Mouse (Mus musculus) liver, postnatal 0 days (tissue): Measurements from ENCODE around the gene Gm7271. TPM values are rescaled to one million over a fixed set of nuclear protein-coding genes. Genes with fewer than 3 reads are reported as not detected.
A peak's percentile ranks its signal among the peaks of the same experiment; 100 is the strongest.

ENCODE experiments used
- ATAC-seq: fragments of 200-750 bp; cut with Nextera tagmentation; 2 replicates; pipeline ENCODE4 v1.8.0; 2017; ENCODE audit warnings: mild to moderate bottlenecking, moderate library complexity
- DNase-seq: peaks from one replicate; pipeline ENCODE4 v3.0.0-alpha.2; 2016
- H3K27ac ChIP-seq: fragments of 300-500 bp; sonication (generic); 2 replicates; pipeline ENCODE4 v1.5.1; 2014; ENCODE audit warnings: antibody characterized with exemption, moderate library complexity, mild to moderate bottlenecking, low read depth
- H3K27me3 ChIP-seq: fragments of 300-500 bp; sonication (generic); 2 replicates; pipeline ENCODE4 v1.6.1; 2014; ENCODE audit warnings: low read length, control low read depth, mixed read lengths; ENCODE audit not compliant: insufficient read depth
- H3K36me3 ChIP-seq: fragments of 300-500 bp; sonication (generic); replicated peaks from 2 replicates; pipeline ENCODE4 v1.6.1; 2014; ENCODE audit warnings: mild to moderate bottlenecking, control low read depth, low read length, moderate library complexity, mixed read lengths; ENCODE audit not compliant: insufficient read depth
- H3K4me1 ChIP-seq: fragments of 300-500 bp; sonication (generic); 2 replicates; pipeline ENCODE4 v1.6.1; 2014; ENCODE audit warnings: antibody characterized with exemption, mild to moderate bottlenecking, control low read depth; ENCODE audit not compliant: insufficient read depth
- H3K4me2 ChIP-seq: fragments of 300-500 bp; sonication (generic); 2 replicates; pipeline ENCODE4 v1.6.1; 2014; ENCODE audit warnings: low read depth, mild to moderate bottlenecking, low read length, moderate library complexity, mixed read lengths
- H3K4me3 ChIP-seq: fragments of 300-500 bp; sonication (generic); 2 replicates; pipeline ENCODE4 v1.5.1; 2014; ENCODE audit warnings: low read depth, low read length
- H3K9ac ChIP-seq: fragments of 300-500 bp; sonication (generic); replicated peaks from 2 replicates; pipeline ENCODE4 v1.6.1; 2014; ENCODE audit warnings: mild to moderate bottlenecking, moderate library complexity
- H3K9me3 ChIP-seq: fragments of 300-500 bp; sonication (generic); 2 replicates; pipeline ENCODE4 v1.6.1; 2016; ENCODE audit warnings: mild to moderate bottlenecking, control low read depth, low read length, mixed read lengths
- CTCF ChIP-seq: sonication (generic); IDR thresholded peaks from 2 replicates; pipeline ENCODE4 v1.5.1; 2016; ENCODE audit warnings: antibody characterized with exemption, low read depth
- EP300 ChIP-seq: IDR thresholded peaks from 2 replicates; pipeline ENCODE4 v1.6.1; 2016; ENCODE audit warnings: antibody characterized with exemption, low read depth, mild to moderate bottlenecking
- WGBS: fragments of 180-500 bp; shearing (Covaris S2); extraction: QIAGEN DNeasy Blood & Tissue Kit; methylation state at CpG from one replicate; pipeline ENCODE4 v1.1.7; 2014; ENCODE audit not compliant: insufficient replicate concordance; 5-methylcytosine and 5-hydroxymethylcytosine counted together
- polyA plus RNA-seq: library from polyadenylated mRNA; unstranded; fragments of >200 nt; fragmentation: Nextera tagmentation; extraction: Ambion mirVana; gene quantifications from 2 replicates; pipeline ENCODE4 v1.2.1, GENCODE M21; 2015

The Gm7271 gene
- polyA plus RNA-seq, 1 experiment from 2014 or later: not detected

DNA sequence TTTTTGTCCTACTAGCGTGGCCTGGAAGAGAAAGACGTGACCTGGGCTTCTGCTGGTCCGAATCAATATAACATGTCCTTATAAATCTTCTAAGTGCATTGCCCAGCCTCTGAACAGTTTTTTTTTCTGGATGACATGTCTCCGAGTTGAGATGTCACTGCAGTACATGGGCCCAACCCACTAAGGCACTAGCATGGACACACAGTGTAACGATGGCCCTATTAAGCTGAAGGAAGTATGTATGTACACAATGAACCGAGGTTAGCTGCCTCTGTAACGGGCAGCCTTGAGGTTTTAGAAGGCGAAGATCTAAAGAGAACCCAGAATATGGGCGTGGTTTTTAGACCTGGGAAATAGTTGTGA lies 45.8 kb downstream of the Gm7271 start:
- peak; percentile 4; the same call in 1 of the 2 replicates for ATAC-seq
- peak overlapping the region; percentile 92 for H3K9ac ChIP-seq
- H3K27me3 ChIP-seq: no peaks in the 10 kb centered on the region
- H3K4me2 ChIP-seq: peak overlapping the region; percentile 86
- peaks cover 5% of the 10 kb centered on the region for H3K36me3 ChIP-seq
- H3K9me3 ChIP-seq: no peaks in the 10 kb centered on the region
- H3K27ac ChIP-seq: peak overlapping the region; percentile 89
- no peak for DNase-seq
- 5% methylated on average over 9 of the region's 9 CpGs for WGBS
- TF ChIP-seq CTCF (no peak), EP300 (no peak)
- peaks cover 12% of the 10 kb centered on the region for H3K4me1 ChIP-seq
- H3K4me3 ChIP-seq: peak overlapping the region; percentile 89

DNA sequence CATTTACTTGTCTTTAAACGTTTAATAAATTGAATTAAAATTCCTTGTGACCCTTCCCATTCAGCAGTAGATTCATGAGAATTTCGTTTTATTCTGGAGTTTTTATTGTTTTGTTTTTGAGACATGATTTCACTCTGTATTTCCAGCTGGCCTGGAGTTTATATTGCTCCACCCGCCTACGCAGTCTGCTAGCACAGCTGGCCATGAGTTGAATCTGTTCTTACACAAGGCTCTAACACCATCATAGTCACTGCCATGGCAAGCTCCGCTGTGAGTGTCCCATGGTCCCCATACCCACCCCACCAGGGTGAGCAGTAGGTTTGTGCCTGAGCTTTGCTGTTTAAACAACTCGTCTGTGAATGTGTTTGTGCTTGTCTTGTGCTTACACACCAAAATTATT lies 49.3 kb downstream of the Gm7271 start:
- H3K9me3 ChIP-seq: no peaks in the 10 kb centered on the region
- peaks cover 23% of the 10 kb centered on the region for H3K36me3 ChIP-seq
- peaks cover 12% of the 10 kb centered on the region for H3K4me1 ChIP-seq
- no peak overlapping the region for H3K4me2 ChIP-seq
- H3K4me3 ChIP-seq: no peak overlapping the region
- no peak for TF ChIP-seq EP300
- no peak for TF ChIP-seq CTCF
- no peaks in the 10 kb centered on the region for H3K27me3 ChIP-seq
- no peak overlapping the region for H3K27ac ChIP-seq
- ATAC-seq: no peak
- DNase-seq: no peak
- no peak overlapping the region for H3K9ac ChIP-seq
- 77% methylated on average over 6 of the region's 6 CpGs for WGBS

GRCm38 (mm10) chr5:76536231-76536630 lies 52.4 kb downstream of the Gm7271 start:
- no peak overlapping the region for H3K9ac ChIP-seq
- no peak overlapping the region for H3K4me2 ChIP-seq
- 57% methylated on average over 1 of the region's 1 CpGs for WGBS
- DNase-seq: no peak
- H3K27ac ChIP-seq: peak overlapping the region; percentile 35; the same call in 1 of the 2 replicates
- ATAC-seq: no peak
- no peaks in the 10 kb centered on the region for H3K9me3 ChIP-seq
- H3K4me3 ChIP-seq: no peak overlapping the region
- H3K27me3 ChIP-seq: no peaks in the 10 kb centered on the region
- TF ChIP-seq EP300 (no peak), CTCF (no peak)
- H3K36me3 ChIP-seq: peaks cover 35% of the 10 kb centered on the region
- no peaks in the 10 kb centered on the region for H3K4me1 ChIP-seq

DNA sequence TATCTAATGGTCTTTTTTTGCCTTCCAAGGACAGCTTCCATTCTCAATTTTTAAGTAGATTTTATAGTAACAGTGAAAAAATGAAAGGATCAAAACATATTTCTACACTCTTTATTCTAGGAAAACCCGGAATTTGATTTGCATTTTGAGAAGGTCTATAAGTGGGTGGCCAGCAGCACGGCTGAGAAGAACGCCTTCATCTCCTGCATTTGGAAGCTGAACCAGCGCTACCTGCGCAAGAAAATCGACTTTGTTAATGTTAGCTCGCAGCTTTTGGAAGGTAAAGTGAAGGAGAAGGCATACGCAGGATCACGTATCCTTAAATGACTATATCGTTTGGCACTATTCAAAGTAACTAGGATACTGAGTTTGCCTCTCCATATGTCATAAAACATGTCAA lies 53.7 kb downstream of the Gm7271 start:
- Histone ChIP-seq H3K36me3 (peaks cover 42% of the 10 kb centered on the region), H3K9ac (no peak overlapping the region), H3K4me3 (no peak overlapping the region), H3K9me3 (no peaks in the 10 kb centered on the region), H3K27me3 (no peaks in the 10 kb centered on the region), H3K4me1 (no peaks in the 10 kb centered on the region), H3K4me2 (no peak overlapping the region), H3K27ac (no peak overlapping the region)
- WGBS: 95% methylated on average over 10 of the region's 10 CpGs
- DNase-seq (no peak), ATAC-seq (no peak)
- no peak for TF ChIP-seq CTCF
- TF ChIP-seq EP300: no peak

DNA sequence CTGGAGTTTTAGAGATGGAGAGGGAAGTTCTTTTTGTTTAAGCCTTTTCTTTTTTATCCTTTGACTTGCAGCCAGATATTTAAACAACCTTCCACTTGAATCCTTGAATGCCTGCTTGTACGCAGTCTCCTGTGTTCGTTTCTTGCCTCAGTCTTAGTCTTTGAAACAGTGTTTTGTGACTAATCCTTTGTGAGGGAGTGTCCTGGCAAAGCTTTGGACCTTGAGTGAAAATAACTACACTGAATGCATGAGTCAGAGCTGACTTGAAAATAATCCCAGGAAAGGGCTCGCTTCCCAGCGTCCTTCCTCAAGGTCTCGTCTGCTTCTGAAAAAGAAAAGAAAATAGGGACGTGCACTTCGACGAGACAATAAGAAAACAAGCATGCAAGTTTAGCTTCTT lies 56.3 kb downstream of the Gm7271 start:
- H3K4me1 ChIP-seq: no peaks in the 10 kb centered on the region
- no peak overlapping the region for H3K4me3 ChIP-seq
- 84% methylated on average over 8 of the region's 8 CpGs for WGBS
- no peaks in the 10 kb centered on the region for H3K9me3 ChIP-seq
- no peak overlapping the region for H3K9ac ChIP-seq
- H3K27me3 ChIP-seq: no peaks in the 10 kb centered on the region
- H3K36me3 ChIP-seq: peaks cover 52% of the 10 kb centered on the region
- TF ChIP-seq EP300 (no peak), CTCF (no peak)
- ATAC-seq (no peak), DNase-seq (no peak)
- no peak overlapping the region for H3K27ac ChIP-seq
- H3K4me2 ChIP-seq: no peak overlapping the region

GRCm38 (mm10) chr5:76540842-76541241 lies 57.0 kb downstream of the Gm7271 start:
- TF ChIP-seq EP300 (no peak), CTCF (peak; percentile 59)
- DNase-seq: no peak
- Histone ChIP-seq H3K9me3 (no peaks in the 10 kb centered on the region), H3K4me2 (no peak overlapping the region), H3K9ac (no peak overlapping the region), H3K36me3 (peaks cover 54% of the 10 kb centered on the region), H3K27me3 (no peaks in the 10 kb centered on the region), H3K4me1 (no peaks in the 10 kb centered on the region), H3K27ac (no peak overlapping the region), H3K4me3 (no peak overlapping the region)
- ATAC-seq: no peak

GRCm38 (mm10) chr5:76543200-76543599 lies 59.4 kb downstream of the Gm7271 start:
- TF ChIP-seq EP300 (no peak), CTCF (no peak)
- H3K4me2 ChIP-seq: no peak overlapping the region
- no peak overlapping the region for H3K4me3 ChIP-seq
- no peak overlapping the region for H3K27ac ChIP-seq
- H3K9ac ChIP-seq: no peak overlapping the region
- H3K9me3 ChIP-seq: no peaks in the 10 kb centered on the region
- H3K27me3 ChIP-seq: no peaks in the 10 kb centered on the region
- DNase-seq: no peak
- peaks cover 52% of the 10 kb centered on the region for H3K36me3 ChIP-seq
- no peaks in the 10 kb centered on the region for H3K4me1 ChIP-seq
- no peak for ATAC-seq
- WGBS: 82% methylated on average over 8 of the region's 8 CpGs
